Mouse (Mus musculus): Measurements from ENCODE around the gene Nrap. TPM values are rescaled to one million over a fixed set of nuclear protein-coding genes. Genes with fewer than 3 reads are reported as not detected.
A peak's percentile ranks its signal among the peaks of the same experiment; 100 is the strongest.

Nrap gene
- total RNA-seq, 2 experiments from 2014 or later = 0.18 to 0.30 TPM

DNA sequence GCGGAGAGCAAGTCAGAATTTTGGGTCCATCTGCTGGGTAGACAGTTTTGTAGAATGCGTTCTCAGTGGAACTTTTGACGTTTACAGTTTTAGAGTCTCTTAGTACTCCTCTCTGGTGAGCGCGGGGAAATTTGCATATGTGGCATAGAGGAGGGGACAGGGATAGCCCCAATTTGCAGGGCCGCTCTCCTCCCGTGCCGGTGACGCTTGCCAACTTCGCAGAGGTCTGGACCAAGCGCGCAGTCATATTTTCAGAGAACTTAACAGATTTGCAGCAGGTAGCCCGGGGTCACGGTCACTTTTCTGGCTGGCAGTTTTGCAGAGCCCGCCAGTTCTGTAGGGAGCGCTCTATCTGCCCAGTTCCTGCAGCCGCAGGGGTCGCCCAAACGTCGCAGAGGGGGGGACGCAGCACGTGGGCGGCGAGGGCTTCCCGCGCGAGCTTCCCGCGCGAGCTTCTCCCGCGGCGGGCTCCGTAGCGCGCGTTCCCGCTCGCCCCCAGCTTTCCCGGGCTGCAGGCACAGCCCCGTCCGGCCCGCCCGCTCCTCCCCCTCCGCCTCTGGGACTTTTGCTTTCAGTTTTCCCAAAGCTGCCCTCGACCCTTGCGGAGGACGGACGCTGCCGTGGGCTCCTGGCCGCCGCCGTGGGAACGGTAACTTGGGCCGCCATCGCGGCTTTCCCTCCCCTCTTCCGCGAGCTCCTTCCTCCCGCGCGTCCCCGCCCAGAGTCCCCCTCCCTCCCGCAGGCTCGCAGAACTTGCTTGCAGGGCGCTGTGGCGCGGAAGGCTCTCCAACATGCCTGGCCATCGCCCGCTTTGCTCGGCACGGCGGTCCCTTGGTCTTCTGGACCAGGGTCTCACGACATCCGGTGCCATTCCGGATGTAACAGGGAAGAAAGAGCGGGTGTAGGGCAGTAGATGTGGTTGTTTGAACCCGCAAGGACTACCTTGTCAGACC lies 7.1 kb upstream of the Nrap start, which contains the start of gene Casp7:
TSS of gene Casp7 (plus strand) at position 461 of the 953 bp plus-strand sequence.
- peak; percentile 33 to 60 for DNase-seq (ENCODE audit: low spot score in 2 of 2)

DNA sequence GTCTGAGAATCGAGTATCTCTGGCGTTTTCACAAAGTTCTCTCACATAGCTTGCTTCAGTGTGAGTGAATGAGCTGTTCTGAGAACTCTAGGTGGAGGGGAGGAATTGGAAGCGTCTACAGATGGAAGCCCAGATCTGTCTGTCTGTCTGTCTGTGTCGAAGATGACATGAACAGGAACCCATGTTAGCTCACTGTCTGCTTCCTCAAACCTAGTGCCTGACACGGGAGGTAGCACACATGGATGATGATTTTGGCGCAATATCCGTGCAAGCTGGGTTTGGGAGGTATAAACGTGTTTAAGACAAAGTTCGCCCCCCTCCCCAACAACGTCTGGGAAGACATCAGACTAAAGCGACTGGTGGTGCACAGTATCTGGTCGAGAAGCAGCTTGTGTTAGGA lies 6.4 kb upstream of the Nrap start:
- no peak for DNase-seq (ENCODE audit: low spot score in 2 of 2)

DNA sequence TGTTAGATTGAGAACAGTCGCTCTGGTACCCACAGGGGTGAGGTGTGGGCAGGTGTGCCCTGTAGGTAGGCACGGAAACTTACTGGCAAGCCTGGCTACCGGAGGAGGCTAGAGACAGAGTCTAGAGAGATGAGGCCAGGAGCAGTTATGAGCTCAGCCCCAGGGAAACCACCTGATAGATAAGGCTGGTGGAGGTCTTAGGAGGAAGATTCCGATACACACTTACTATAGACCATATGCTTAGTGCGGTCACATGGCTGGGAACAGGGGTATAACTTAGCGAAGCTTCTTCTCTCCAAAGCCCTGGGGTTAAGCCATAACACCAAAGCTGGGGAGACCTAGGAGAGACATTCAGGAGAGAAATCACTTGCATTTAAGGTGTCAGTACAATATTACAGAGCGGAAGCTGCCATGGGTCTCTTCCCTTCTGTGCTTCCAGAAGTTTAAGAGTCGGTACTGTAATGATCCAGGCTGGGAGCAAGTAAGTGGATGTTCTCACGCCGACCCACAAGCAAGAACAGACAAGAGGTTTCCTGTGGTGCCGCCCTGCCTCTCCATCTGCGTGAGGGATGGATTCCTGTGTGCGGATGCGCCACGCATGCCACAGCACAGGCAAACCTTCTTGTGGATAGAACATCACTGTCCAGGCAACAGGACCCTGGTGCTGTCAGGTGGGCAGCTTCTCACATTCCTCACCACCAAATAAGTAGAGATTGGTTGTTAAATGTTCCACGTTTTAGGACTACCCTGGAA lies 5.5 kb upstream of the Nrap start:
- DNase-seq (ENCODE audit: low spot score in 2 of 2) = no peak

DNA sequence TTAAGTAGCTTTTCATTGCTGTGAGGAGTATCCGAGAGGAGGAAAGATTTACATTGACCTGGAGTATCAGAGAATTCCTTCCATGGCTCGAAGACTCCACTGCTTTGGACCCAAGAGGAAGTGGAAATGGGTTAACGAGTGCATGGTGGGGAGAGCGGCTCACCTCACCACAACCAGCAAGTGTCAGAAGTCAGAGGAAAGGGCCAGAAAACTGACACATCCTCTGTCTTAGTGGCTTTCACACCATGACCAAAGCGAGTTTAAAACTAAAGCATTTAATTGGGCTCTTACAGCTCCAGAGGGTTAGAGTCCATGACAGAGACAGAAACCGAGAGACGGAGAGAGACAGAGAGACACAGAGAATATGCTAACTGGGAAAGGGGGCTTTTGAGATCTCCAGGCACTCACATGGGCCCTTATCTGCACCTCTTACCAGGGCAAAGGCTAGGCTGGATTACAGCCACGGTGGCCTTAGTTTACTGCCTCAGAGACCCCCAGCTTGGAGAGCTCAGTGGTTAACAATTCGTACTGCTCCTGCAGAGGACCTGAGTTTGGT lies 3.6 kb upstream of the Nrap start:
- DNase-seq (ENCODE audit: low spot score in 2 of 2) = no peak

DNA sequence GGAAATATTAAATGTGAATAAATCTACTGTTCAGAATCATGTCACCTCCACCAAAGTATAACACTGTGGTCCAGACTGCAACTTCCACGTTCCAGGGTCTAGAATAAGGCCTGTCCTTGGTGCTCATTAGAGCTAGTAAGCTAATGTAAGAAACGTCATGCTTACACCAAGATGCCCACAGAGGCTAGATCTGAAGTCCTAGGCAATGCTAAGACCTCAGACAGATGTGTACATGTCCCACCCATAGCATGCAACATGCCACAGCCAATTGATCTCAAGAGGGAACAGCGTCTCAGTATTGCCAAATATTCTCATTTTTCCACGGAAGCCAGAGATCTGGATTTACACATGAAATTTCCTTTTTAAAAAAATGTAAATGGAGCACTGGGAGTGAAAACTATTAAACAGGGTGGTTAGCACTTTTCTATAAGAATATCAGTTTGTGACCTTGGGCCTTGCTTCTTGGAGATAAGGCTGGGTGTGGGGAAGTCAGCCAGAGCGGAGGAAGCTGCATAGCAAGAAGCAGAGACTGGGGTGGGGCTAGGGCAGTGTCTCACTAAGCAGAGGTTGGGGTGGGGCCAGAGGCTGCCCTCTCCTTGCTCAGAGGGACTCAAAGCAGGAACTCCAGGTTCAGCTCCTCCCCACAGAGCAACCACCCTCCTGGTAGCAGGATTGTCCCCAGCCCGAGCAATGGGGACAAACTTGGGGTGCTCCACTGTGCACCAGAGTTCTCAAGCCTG lies 1.6 kb upstream of the Nrap start:
- no peak for DNase-seq (ENCODE audit: low spot score in 2 of 2)

DNA sequence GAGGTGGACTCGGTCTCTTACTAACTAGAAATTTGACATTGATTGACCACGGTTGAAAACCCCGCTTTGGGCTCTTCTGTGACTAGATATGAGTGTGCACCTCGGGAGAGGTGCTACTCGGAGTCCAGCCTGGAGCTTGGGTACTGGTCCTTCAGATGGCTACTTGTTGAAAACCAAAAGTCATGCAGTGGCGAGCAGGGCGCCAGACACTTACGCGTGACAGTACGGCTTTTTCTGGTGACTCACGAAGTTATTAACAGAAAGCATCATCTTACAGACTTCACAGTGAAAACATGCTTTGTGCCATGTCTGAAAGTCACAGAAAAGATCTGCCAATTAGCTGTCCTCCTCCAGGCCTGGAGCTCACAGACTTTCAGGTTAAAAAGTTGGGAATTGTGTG lies 661 bp downstream of the Nrap start:
- no peak for DNase-seq (ENCODE audit: low spot score in 2 of 2)

DNA sequence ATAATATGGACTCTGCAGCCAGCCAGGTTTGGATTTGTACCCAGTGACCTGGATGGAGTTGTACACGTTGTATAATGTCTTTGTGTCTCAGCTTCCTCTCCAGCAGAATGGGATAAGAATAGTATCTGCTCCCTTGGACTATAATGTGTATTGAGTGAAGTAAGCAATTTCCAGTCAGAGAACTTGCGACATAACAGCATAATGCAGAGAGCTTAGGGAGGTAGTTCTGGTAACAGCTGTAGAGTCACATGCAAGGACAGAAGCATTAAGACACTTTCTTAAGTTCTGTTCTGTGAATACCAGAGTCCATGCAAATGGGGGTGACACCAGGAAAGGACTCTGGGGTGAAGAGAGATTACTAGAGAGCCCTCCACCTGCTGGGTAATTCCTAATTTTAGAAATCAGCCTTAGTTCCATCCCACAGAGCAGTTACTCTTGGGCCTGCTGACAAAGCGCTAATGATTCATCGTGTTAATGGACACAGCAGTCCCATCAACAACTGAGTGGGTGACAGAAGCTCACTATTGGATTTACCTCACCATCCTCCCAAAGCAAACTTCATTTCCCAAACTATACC lies 2.0 kb downstream of the Nrap start:
- DNase-seq (ENCODE audit: low spot score in 2 of 2) = no peak

DNA sequence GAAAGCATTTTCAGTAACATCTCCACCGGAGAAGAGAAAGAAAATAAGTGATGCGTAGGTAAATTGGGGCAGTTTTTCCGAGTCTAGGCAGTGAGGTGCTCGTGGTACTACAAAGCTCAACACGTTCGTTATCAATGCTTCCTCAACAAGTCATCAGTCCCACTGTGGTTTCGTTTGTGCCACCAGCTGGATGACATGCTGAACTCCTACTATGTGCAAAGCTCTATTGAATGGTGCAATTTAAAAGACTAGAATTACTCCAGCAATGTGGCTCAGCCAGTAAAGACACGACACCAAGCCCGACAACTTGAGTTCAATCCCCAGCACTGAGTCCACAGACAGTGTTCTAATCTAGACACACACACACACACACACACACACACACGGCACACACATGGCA lies 3.7 kb downstream of the Nrap start:
- no peak for DNase-seq (ENCODE audit: low spot score in 2 of 2)

DNA sequence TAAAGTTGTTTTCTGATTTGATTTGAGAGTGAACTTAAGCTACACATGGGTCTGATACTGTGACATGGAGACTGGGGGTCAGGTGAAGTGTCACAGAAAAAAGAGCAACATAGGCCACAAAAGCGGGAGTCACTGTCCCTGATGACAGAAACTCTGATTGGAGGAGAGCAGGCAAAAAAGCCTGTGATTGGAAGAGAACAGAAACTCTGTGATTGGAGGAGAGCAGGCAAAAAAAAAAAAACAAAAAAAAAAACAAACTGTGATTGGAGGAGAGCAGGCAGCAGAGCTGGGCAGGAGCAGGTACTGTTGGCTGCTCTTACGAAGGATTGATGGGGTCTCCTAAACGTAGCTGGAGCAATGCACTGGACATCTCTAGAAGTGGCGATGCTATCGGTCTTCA lies 4.3 kb downstream of the Nrap start:
- no peak for DNase-seq (ENCODE audit: low spot score in 2 of 2)

DNA sequence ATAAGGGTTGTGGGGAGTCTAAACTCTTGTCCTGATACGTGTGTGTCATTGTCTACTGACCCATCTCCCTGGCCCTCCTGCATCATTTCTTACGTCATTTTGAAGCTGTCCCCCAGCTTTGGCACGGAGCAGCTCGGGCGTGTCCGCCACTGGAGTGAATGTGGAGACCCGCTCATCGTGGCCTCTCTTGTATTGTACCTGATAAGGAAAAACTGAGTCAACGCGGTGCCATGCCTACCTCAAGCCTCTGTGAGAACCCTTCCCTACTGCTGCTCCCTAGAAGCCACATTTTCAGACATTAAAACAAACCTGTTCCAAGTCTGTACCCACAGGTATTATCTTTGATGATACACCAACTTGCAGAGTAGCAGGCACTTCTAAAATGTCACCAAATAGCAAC lies 8.4 kb downstream of the Nrap start:
- DNase-seq (ENCODE audit: low spot score in 2 of 2) = no peak

DNA sequence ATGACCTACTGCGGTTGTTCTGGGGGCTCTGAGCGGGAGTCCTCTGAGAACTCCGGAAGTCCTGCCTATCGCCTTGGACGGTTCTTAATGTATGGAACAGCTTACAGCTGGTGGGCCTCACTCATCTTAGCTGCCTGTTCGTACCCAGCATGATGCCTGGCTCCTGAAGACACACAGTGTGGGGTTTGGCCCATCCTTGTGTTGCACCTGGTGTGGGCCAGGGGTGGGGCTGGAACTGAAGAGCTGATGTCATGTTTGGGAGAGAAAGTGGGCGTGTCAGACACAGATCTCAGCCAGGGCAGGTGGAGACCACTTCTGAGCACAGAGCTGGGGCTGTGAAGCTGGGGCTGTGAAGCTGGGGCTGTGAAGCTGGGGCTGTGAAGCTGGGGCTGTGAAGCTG lies 9.5 kb downstream of the Nrap start:
- DNase-seq (ENCODE audit: low spot score in 2 of 2) = no peak

DNA sequence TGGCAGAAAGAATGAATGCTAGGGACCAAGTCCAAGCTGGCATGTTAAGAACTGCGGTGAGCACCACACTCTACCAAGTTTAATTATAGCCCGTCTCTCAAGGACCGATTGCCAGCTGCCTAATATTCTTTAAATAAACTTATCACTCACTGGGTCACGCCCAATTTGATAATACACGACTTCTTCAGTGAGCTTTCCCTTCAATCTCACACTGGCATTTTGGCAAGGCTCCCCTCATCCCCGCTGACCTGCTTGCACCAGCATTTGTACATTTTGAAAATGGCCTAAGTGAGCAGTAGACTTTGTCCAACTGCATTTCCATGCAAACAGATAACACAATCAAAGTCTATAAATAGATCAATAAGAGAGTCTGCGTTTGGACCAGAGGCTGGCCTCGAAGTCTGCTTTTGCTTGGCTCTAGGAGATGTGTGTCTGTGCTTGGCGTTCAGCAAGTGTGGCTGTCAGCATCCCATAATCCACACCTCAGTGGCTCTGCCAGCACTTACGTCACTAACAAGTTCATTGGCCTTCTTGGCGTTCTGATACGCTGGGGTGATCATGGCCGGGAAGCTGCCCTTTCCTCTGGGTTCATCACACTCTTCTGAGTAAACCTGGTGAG lies 11.2 kb downstream of the Nrap start:
- no peak for DNase-seq (ENCODE audit: low spot score in 2 of 2)

DNA sequence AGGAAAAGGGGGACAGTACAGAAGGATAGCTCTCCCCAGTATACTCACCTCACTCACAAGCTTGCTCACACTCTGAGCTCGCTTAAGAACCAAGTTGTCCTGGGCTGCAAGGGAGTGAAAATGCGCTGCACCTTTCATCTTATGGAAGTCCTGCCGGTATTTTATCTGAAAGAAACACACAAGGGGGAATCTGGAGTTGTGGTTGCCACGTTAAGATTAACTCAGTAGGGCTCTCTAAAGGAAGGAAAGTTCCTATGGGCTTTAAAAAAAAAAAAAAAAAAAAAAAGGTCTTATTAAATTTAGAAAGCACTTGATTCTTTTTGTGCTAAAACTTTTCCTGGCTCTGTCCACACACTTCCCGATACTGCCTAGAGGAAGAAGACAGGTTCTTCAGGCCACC lies 11.8 kb downstream of the Nrap start:
- no peak for DNase-seq (ENCODE audit: low spot score in 2 of 2)

DNA sequence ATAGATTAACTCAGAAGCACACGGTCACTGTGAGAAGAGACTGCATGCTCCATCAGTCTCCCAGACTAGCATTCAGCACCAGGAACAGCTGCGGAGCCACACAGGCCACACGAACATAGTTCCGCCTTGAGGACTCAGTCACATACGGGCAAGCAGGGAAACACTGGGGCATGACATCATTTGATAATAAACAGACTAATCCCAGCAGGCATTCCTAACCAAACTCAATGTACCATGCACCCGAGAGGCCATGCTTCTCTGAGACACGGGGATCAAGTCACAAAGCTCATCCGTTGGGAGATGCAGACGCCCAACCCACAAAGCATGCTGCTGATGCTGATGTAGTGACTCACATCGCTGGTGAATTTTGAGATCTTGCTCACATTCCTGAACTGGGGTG lies 15.8 kb downstream of the Nrap start:
- DNase-seq (ENCODE audit: low spot score in 2 of 2) = no peak

DNA sequence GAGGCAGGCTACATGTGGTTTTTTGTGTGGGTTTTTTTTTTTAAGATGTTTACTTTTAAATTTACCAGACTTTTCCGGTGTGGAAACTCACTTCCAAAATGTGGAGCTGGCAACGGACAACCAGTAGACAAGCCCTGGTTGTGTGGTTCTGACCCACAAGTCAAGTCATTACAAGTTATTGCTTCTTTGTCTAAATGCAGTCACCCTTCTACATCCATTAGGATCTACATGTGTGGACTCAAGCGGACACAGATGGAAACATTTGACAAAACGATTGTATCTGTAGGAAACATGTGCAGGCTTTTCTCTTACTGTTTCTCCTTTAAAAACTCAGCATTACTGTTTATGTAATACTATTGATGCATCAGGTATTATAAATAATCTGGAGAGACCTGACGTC lies 16.6 kb downstream of the Nrap start:
- DNase-seq (ENCODE audit: low spot score in 2 of 2) = no peak

DNA sequence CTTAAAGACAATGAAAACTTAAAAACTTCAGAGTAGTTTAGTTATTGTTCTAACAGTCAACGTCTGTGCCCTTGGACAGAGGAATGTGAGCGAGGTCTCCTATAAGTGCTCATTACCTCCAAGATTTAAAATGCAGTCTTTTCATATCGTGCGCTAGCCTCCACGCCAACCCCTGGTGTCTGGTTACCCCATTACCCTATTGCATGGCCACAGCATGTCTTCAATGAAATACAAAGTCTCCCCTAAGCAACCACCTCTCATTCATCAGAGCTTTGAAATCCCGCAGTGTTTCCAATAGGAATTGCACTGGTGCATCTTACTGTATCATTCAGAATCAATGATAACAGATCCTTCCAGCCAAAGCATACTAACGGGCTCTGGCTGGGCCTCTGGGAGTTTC lies 17.6 kb downstream of the Nrap start:
- DNase-seq (ENCODE audit: low spot score in 2 of 2) = no peak

DNA sequence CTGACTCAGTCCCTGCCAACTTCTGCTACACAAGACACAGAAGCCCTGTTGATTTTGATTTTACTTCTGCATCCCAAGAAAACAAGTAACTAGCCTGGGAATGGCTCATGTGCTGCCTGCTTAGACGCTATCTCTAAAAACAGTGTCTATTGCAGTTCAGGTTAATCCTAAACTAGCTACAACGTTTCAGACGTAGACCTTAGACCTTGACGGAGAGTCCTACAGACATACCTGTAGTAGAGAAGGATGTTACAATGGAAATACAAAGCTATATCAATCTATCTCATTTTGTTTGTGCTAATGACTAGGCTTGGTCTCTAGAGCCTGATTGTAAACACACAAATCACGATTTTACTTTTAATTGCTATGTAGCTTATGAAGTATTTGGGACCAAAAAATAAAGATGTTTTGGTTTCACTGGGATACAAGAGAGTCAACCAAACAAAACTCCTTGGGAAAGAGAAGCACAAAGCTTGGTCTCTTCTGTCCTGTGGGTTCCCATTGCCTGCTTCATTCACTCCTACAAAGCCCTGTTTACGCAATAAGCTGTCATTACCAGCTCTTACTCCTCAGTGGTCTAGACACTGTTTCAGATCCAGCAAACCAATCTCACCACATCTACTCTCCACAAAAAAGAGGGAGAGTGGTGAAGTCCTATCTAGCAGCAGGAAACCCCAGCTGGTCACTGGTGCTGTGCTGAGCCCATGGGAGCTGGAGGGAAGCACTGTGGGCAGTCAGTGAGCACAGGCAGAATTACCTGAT lies 19.3 kb downstream of the Nrap start:
- DNase-seq (ENCODE audit: low spot score in 2 of 2) = no peak

DNA sequence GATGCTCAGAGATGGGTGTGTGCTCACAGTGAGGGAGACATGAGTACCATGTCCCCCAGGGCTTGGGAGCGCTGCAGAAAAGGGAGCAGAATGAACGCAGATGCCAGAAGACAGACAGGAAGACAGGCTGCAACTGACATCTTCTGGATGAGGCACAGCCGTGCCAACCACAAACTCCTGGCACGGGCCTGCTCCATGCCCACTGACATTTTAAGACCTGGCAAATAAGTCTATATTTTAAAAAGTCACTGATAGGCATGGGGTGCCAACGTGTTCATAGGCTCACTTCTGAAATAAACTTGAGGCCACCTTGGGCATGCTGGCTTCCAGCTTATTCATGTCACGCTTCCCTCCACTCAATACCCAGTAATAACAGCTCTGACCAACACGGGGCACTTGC lies 20.9 kb downstream of the Nrap start:
- DNase-seq (ENCODE audit: low spot score in 2 of 2) = no peak

DNA sequence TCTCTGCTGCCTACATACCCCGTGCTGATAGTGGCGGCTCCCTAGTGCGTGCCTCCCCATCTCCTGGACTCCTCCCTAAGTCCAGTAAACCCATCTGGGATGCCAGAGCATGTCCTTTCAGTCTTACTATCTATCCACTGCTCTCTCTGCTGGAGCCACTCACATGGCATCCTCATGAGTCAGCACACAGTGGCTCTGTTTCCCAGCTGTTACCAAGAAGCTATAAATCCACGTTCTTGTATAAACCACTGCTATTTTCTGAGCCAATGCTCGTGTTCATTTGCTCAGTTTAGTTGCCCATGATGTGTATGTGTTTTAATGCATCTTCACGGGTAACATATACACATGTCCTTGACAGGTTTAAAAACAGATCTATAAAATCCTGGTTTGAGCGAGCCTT lies 22.1 kb downstream of the Nrap start:
- DNase-seq (ENCODE audit: low spot score in 2 of 2) = no peak

DNA sequence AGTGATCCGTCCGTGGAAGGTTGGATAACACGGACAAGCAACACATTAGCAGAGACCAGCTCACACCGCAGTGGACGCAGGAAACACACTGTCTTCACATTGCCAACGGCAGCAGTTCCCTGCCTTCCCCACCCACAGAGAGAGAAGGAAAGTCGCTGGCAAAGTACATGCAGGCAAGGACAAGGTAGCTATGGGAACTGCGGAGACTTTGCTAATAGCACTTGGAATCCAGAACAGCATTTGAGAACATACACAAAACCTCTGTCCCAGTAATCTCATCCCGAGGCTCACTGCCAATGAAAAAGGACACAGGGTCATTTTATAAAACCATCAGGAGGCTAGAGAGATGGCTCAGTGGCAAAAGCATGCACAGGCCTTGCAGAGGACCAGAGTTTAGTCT lies 23.2 kb downstream of the Nrap start:
- no peak for DNase-seq (ENCODE audit: low spot score in 2 of 2)

Data from layer of hippocampus, postnatal 10 days (tissue).